Mouse (Mus musculus): ENCODE measurements around the gene Olfr1164.

The Olfr1164 gene

DNA sequence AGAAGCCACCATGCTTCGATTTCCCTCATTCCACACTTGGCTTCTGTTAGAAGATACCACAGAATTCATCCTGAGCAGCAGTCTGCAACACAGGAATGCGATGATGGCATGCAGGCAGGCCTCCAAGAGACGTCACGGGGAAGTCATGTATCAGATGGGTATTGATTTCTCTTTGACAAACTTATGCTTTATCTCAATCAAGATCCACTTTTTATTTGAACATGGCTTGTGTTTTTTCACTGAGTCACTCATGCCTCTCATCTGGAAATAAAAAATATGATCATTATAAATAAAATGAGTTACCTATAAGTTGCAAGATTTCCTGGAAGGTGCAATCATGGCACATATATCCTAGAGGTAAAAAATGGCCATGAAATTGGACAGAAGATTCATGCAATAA is at the start of gene Olfr1164:
Gene Olfr1164 (minus strand): TSS at position 101 of the 400 bp plus-strand sequence.
- DNase-seq (ENCODE audit: low read depth, low spot score), result no peak

DNA sequence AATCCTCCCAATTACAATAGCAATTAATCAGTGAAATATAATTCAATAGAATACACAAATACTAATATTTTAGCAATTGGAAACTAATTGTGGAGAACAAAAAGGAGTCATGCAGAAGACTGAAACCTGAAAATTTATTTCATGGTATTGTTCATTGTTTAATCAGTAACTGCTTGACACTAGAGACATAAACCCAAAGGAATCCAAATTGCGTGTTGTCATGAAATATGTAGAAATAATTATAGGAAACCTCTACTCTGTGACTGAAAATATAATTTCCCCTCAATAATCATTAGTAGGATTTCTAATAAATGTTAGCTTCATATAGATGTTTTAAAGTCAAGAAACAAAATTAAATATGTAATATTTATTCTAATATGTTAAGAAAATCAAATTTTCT is 34.4 kb upstream of the Olfr1164 start, which contains the start of gene Olfr1166:
Gene Olfr1166 (minus strand): TSS at position 101 of the 400 bp plus-strand sequence.
- DNase-seq (ENCODE audit: low read depth, low spot score), result no peak

DNA sequence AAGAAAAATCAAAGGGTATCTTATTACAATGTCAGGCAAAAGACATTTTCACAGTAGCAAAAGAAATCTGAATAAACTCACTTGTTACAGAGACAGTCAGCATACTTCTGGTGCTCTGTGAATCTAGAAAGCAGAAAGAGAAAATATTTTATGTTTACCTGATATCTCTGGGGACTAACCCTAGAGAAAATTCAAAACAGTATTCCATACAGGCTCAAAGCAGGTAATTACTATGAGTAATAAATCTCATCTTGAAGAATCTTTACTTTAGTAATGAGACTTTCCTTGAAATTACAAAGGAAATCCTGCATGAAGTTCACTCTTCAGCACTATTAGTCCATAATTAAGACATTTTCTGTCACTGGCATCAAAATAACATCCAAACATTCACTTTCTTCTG is 22.0 kb downstream of the Olfr1164 start, which contains the start of gene Olfr1163:
Gene Olfr1163 (minus strand): TSS at position 101 of the 400 bp plus-strand sequence.
- no peak for DNase-seq (ENCODE audit: low read depth, low spot score)

DNA sequence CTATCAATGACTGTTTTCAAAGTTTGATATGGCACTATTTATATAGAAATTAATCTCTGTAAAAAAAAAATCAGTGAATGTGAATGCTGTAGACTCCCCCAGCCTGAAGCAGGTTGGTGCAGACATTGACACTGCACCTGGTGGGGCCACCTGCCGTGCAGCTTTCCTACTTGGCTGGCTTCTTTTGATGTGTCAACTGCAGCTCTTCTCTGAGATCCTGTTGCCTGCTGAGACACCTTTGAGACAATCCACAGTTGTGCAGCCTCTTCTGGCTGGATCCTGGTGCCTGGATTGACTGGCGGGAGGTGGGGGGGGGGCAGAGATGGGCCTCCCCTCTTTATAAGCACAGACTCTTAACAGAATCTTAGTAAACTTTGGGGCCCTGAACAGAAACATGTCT is 30.2 kb downstream of the Olfr1164 start:
- no peak for DNase-seq (ENCODE audit: low read depth, low spot score)

DNA sequence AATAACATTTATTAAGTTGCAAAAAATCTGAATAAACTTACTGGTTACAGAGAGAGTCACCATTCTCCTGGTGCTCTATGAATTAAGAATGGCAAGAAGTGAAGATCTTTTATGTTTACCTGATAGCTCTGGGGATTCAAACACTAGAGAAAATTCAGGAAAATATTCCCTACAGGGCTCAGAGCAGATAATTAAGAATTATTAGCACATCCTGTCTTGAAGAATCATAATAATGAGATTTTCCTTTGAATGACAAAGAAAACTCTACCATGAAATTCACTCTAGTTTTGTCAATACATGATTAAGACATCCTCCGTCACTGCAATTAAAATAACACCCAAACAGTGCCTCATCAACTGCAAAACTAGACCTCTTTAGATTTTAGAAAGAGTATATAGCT is 42.7 kb downstream of the Olfr1164 start, which contains the start of gene Olfr1162:
Gene Olfr1162 (minus strand): TSS at position 101 of the 400 bp plus-strand sequence.
- no peak for DNase-seq (ENCODE audit: low read depth, low spot score)
